Mouse (Mus musculus): ENCODE results near the gene Gys2.

Gys2 gene

DNA sequence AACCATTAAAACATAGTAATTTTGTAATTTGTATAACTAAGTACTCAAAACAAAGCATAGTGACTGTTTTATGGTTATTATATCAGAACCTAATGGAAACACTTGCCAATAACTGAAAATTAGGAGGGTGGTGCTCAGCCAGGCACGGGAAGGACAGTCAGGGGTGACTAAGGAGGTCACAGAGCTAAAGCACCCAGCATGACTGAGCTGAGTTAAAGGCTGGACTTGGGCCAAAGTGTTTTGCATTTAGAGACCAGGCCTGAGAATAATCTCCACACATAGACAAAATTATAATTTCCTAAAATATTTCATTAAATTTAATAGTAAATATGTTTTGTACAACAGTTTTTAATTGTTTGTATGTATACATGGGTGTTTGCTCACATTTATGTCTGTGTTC lies 95.8 kb downstream of the Gys2 start:
- no peak for DNase-seq (ENCODE audit: low spot score in 2 of 2)

Data from urinary bladder, adult 18-20 months (tissue).